Mouse (Mus musculus) liver, embryonic 13.5 days (tissue): ENCODE measurements at regions not wholly inside any gene's neighbourhood (a gene's known extent, or its start where the extent isn't known, plus 50 kb on each side); places are given as distances from the start of the nearest gene placed in this dataset.

Experiments used
- ATAC-seq: fragments of 200-750 bp; cut with Nextera tagmentation; 2 replicates; pipeline ENCODE4 v1.8.0; 2017; ENCODE audit warnings: low read depth, mild to moderate bottlenecking, moderate number of reproducible peaks, moderate library complexity
- DNase-seq: peaks from one replicate; pipeline ENCODE4 v3.0.0; 2022
- H3K27ac ChIP-seq: fragments of 300-500 bp; sonication (generic); 2 replicates; pipeline ENCODE4 v1.5.1; 2015; ENCODE audit warnings: moderate library complexity, mild to moderate bottlenecking, inconsistent platforms
- H3K27me3 ChIP-seq: fragments of 300-500 bp; sonication (generic); 2 replicates; pipeline ENCODE4 v1.6.1; 2015; ENCODE audit warnings: mild to moderate bottlenecking, inconsistent platforms
- H3K36me3 ChIP-seq: fragments of 300-500 bp; sonication (generic); 2 replicates; pipeline ENCODE4 v1.6.1; 2015; ENCODE audit warnings: mild to moderate bottlenecking, inconsistent platforms
- H3K4me1 ChIP-seq: fragments of 300-500 bp; sonication (generic); replicated peaks from 2 replicates; pipeline ENCODE4 v1.6.1; 2015; ENCODE audit warnings: inconsistent platforms
- H3K4me2 ChIP-seq: fragments of 300-500 bp; sonication (generic); 2 replicates; pipeline ENCODE4 v1.6.1; 2015; ENCODE audit warnings: inconsistent platforms, mild to moderate bottlenecking, moderate library complexity
- H3K4me3 ChIP-seq: fragments of 300-500 bp; sonication (generic); replicated peaks from 2 replicates; pipeline ENCODE4 v1.5.1; 2015; ENCODE audit warnings: mild to moderate bottlenecking, inconsistent platforms
- H3K9ac ChIP-seq: fragments of 300-500 bp; sonication (generic); 2 replicates; pipeline ENCODE4 v1.6.1; 2015; ENCODE audit warnings: mild to moderate bottlenecking, inconsistent platforms
- H3K9me3 ChIP-seq: fragments of 300-500 bp; sonication (generic); replicated peaks from 2 replicates; pipeline ENCODE4 v1.6.1; 2016; ENCODE audit warnings: inconsistent platforms
- WGBS: fragments of 180-500 bp; shearing (Covaris S2); methylation state at CpG from one replicate; pipeline ENCODE4 v1.1.7; 2015; ENCODE audit not compliant: insufficient replicate concordance; 5-methylcytosine and 5-hydroxymethylcytosine counted together

DNA sequence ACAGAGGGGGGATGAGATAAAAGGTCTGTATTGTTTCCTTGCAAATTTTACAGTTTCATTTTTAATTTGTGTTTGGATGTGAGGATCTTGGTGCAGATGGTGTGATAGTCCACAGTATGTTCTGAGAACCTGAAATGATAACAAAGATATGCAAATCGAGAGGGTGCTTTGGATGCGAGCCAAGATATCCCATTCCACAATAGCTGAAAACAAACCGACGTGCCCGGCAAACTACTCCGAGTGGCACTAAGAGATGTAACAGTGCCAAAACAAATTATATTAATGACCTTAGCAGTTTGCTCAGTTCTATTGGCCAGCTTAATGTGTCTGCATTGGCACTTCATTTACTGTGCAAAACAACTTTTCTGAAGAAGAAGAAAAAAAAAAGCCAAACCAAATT, 622.5 kb downstream of the Tmem182 start:
- ATAC-seq (no peak), DNase-seq (no peak)
- Histone ChIP-seq H3K27me3 (no peaks in the 10 kb centered on the region), H3K4me3 (no peak overlapping the region), H3K9me3 (no peaks in the 10 kb centered on the region), H3K4me1 (no peaks in the 10 kb centered on the region), H3K27ac (no peak overlapping the region), H3K9ac (no peak overlapping the region), H3K4me2 (no peak overlapping the region), H3K36me3 (no peaks in the 10 kb centered on the region)
- 73% methylated on average over 6 of the region's 6 CpGs for WGBS

- no peak overlapping the region for H3K27ac ChIP-seq
- 40% methylated on average over 7 of the region's 7 CpGs for WGBS
- H3K9me3 ChIP-seq, result no peaks in the 10 kb centered on the region
- no peaks in the 10 kb centered on the region for H3K36me3 ChIP-seq
- no peak overlapping the region for H3K4me2 ChIP-seq
- no peak overlapping the region for H3K9ac ChIP-seq
- no peaks in the 10 kb centered on the region for H3K27me3 ChIP-seq
- DNase-seq, result no peak
- H3K4me1 ChIP-seq, result no peaks in the 10 kb centered on the region
- no peak overlapping the region for H3K4me3 ChIP-seq
- no peak for ATAC-seq
Measured at GRCm38 (mm10) chr1:41431127-41431690, 625.8 kb downstream of the Tmem182 start.

GRCm38 (mm10) chr1:41435379-41435778, 630.0 kb downstream of the Tmem182 start:
- Histone ChIP-seq H3K36me3 (no peaks in the 10 kb centered on the region), H3K9me3 (no peaks in the 10 kb centered on the region), H3K4me3 (no peak overlapping the region), H3K4me1 (no peaks in the 10 kb centered on the region), H3K27ac (no peak overlapping the region), H3K4me2 (no peak overlapping the region), H3K27me3 (no peaks in the 10 kb centered on the region), H3K9ac (no peak overlapping the region)
- DNase-seq, result no peak
- no peak for ATAC-seq
- 69% methylated on average over 3 of the region's 3 CpGs for WGBS

GRCm38 (mm10) chr1:41449972-41450371, 644.6 kb downstream of the Tmem182 start:
- ATAC-seq (no peak), DNase-seq (no peak)
- H3K36me3 ChIP-seq, result no peaks in the 10 kb centered on the region
- H3K9me3 ChIP-seq, result no peaks in the 10 kb centered on the region
- H3K4me1 ChIP-seq, result no peaks in the 10 kb centered on the region
- no peak overlapping the region for H3K9ac ChIP-seq
- no peak overlapping the region for H3K27ac ChIP-seq
- H3K27me3 ChIP-seq, result no peaks in the 10 kb centered on the region
- H3K4me3 ChIP-seq, result no peak overlapping the region
- H3K4me2 ChIP-seq, result no peak overlapping the region
